Mouse (Mus musculus) R1 (cell line): Measurements from ENCODE around the gene Poldip3.

Experiments
- DNase-seq: peaks from one replicate; pipeline ENCODE4 v3.0.0-alpha.2; 2018; ENCODE audit warnings: low read depth, low spot score

Gene Poldip3

DNA sequence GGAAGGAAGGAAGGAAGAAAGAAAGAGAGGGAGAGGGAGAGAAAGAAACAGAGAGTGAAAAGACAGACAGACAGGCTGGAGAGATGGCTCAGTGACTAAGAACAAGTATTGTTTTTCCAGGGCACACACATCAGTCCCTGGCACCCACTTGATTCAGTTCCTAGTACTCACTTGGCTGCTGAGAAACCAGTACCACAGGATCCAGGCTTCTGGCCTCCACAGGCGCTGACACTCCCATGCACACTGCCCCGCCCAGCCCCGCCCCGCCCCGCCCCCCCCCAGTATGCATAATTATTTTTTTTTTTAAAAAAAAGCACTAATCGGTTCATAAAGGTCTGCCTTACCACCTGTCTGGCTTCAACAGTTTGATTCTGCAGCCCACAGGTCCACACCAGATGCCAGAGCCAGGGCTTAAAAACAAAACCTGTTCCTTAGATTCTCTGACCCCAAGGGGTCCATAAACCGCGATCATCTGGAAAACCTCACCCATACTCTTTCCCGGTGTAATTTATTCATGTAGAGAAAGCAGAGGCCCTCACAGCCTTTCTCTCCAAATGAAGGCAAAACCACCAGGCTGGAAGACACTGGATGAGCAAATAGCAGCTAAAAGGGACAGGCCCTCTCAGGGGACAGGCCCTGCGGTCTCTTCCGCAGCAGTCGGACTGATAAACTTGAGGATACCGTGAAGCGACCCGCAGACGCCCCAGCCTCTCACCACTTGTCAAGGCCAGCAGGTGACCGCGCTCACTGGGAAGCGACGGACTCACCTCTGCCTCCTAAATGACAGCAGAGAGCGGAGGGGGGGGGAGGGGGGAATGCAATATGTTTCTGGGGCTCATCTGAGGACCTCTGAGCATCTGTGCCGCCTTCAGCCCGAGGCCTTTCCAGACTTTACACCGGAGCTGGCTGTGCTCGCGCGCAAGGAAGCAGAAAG lies 60.4 kb downstream of the Poldip3 start:
- DNase-seq = no peak

DNA sequence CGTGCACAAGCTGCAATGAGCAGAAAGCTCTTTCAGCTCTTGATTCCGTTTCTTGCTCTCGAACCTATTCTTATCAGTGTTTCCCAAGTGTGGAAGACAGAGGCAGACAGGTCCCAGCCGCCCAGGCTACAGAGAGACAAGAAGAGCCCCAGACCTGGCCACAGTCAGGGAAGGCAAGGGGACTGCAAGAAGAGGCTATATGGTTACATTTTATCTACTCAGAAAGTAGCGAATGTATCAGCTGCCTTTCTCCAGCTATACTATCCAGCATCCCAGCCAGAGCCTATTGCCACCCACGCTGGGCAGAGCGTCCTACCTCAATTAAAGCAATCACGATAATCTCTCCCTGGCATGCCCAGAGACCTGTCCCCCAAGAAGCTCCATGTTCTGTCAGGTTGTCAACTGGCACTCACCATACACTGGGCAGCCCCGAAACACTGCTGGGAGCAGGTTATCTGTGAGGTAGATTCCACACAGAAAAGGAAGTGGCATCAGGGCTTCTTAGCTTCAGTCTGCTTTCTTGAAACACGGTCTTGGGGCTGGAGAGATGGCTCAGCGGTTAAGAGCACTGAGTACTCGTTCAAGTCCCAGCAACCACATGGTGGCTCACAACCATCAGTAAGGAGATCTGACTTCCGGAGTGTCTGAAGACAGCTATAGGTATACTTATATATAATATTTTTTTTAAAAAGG lies 62.4 kb downstream of the Poldip3 start:
- no peak for DNase-seq

DNA sequence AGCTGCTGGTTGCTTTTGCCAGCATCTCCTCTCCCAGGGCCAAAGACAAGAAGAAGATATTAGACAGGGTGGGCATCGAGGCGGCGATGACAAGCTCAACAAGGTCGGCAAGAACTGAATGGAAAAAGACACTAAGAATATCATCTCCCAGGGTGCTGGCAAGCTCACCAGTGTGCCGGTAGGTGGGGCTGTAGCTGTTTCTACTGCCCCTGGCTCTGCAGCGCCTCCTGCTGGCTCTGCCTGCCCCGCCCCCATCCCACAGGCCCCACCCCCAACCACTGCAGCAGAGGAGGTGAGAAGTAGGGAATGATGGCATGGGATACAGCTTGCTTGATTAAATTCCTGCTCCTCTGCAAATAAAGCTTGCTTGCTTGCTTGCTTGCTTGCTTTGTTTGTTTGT lies 63.3 kb downstream of the Poldip3 start:
- DNase-seq = peak; percentile 82

DNA sequence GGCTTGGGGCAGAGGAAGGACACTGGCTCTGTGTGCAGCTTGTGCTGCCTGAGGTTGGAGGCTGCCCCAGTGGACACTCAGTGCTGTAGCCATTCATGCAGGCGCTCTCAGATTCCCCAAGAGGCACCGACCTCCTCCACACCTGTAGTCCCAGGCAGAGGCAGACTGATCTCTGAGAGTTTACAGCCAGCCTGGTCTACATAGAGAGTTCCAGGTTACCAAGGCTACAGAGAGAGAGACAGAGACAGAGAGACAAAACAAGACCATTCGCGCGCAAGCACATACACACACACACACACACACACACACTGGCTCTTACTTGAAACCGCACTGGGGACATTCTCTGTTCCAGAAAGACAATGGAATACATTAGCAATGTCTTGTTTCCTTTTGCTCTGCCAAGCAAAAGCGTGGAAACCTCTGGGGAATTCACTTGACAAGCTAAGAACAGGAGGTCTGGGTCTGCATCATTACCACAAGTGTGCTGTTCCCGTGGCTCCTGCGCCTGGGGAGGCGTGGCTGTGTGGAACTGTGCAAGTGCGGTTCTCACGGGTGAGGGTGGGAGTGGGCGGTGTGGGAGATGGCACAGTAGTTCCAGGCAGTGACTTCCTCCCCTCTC lies 65.1 kb downstream of the Poldip3 start:
- peak; percentile 28 for DNase-seq

DNA sequence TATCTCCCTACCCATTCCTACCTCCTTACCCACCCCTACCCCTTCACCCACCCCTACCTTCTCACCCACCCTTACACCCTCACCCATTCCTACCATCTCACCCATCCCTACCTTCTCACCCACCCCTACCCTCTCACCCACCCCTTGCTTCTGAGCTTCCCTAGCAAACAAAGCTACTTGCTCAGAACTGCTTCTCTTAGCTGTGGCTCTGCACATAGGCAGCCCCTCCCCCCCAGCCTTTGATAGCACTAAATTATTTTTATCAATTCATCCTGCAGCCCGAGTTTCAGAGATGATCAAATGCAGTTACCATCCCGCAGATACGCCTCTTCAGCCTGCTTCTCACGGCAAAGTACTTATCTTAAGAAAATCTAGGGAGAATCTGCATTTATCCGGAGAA lies 65.7 kb downstream of the Poldip3 start:
- DNase-seq = no peak
